ENCODE assay signal across 17 mouse cellular contexts in genomic region chr12:76608997-76609565, GRCm38 (mm10).
"Had no signal": no experiment of that assay in that cellular context is flagged by ENCODE, and none has a peak within 500 bp of the region (broad histone marks: within the 10 kb centered on the region; RNA-seq: fewer than 3 reads in every experiment).

No protein-coding gene starts in this region.

- ATAC-seq: midbrain, embryonic 16.5 days had no signal

- DNase-seq: kidney, adult 8-10 months; kidney, postnatal 25 days; layer of hippocampus, adult 9-11 months; lung, embryonic 14.5 days; lung, postnatal 10 days; lung, postnatal 4 days; retina, postnatal 1 day; right cerebral cortex, postnatal 4 days; spleen, adult 18-20 months; thymus, adult 18-20 months; thymus, postnatal 14 days had no signal

- H3K9ac ChIP-seq: liver, embryonic 15.5 days; lung, embryonic 14.5 days; neural tube, embryonic 13.5 days had no signal

- H3K4me1 ChIP-seq: liver, embryonic 15.5 days; neural tube, embryonic 13.5 days had no signal

- H3K4me2 ChIP-seq: liver, embryonic 11.5 days; liver, embryonic 15.5 days; lung, embryonic 14.5 days; neural tube, embryonic 13.5 days had no signal

- H3K4me3 ChIP-seq: limb, embryonic 10.5 days; liver, embryonic 15.5 days; midbrain, embryonic 10.5 days; neural tube, embryonic 13.5 days had no signal

- H3K36me3 ChIP-seq: limb, embryonic 10.5 days; midbrain, embryonic 10.5 days; neural tube, embryonic 13.5 days had no signal

- H3K27ac ChIP-seq: limb, embryonic 10.5 days; liver, embryonic 15.5 days; midbrain, embryonic 10.5 days; neural tube, embryonic 13.5 days had no signal

- H3K27me3 ChIP-seq: liver, embryonic 15.5 days; neural tube, embryonic 13.5 days had no signal

- H3K9me3 ChIP-seq: limb, embryonic 10.5 days; liver, embryonic 15.5 days; midbrain, embryonic 10.5 days; neural tube, embryonic 13.5 days had no signal
